Mouse (Mus musculus) midbrain, embryonic 15.5 days (tissue): ENCODE data around the gene Cd34. TPM values are rescaled to one million over a fixed set of nuclear protein-coding genes. Genes with fewer than 3 reads are reported as not detected.

ENCODE experiments used
- ATAC-seq: fragments of 200-750 bp; cut with Nextera tagmentation; replicated peaks from 2 replicates; pipeline ENCODE4 v1.8.0; 2017; ENCODE audit warnings: moderate TSS enrichment
- H3K27ac ChIP-seq: fragments of 300-500 bp; sonication (generic); 2 replicates; pipeline ENCODE4 v1.5.1; 2015; ENCODE audit warnings: mild to moderate bottlenecking, inconsistent platforms
- H3K27me3 ChIP-seq: fragments of 300-500 bp; sonication (generic); replicated peaks from 2 replicates; pipeline ENCODE4 v1.6.1; 2015; ENCODE audit warnings: inconsistent platforms
- H3K36me3 ChIP-seq: fragments of 300-500 bp; sonication (generic); replicated peaks from 2 replicates; pipeline ENCODE4 v1.6.1; 2015; ENCODE audit warnings: inconsistent platforms
- H3K4me1 ChIP-seq: fragments of 300-500 bp; sonication (generic); 2 replicates; pipeline ENCODE4 v1.6.1; 2015; ENCODE audit warnings: inconsistent platforms
- H3K4me2 ChIP-seq: fragments of 300-500 bp; sonication (generic); 2 replicates; pipeline ENCODE4 v1.6.1; 2015; ENCODE audit warnings: inconsistent platforms, mild to moderate bottlenecking, moderate library complexity
- H3K4me3 ChIP-seq: fragments of 300-500 bp; sonication (generic); 2 replicates; pipeline ENCODE4 v1.5.1; 2015; ENCODE audit warnings: mild to moderate bottlenecking, inconsistent platforms
- H3K9ac ChIP-seq: fragments of 300-500 bp; sonication (generic); 2 replicates; pipeline ENCODE4 v1.6.1; 2015; ENCODE audit warnings: mild to moderate bottlenecking, inconsistent platforms
- H3K9me3 ChIP-seq: fragments of 300-500 bp; sonication (generic); 2 replicates; pipeline ENCODE4 v1.6.1; 2016; ENCODE audit warnings: inconsistent platforms
- WGBS: fragments of 180-500 bp; shearing (Covaris S2); methylation state at CpG from one replicate; pipeline ENCODE4 v1.1.7; 2015; ENCODE audit warnings: mixed read lengths; 5-methylcytosine and 5-hydroxymethylcytosine counted together
- polyA plus RNA-seq: library from polyadenylated mRNA; unstranded; fragments of >200 nt; fragmentation: Nextera tagmentation; extraction: Ambion mirVana; gene quantifications from 2 replicates; pipeline ENCODE4 v1.2.1, GENCODE M21; 2015

Gene Cd34
- polyA plus RNA-seq, 1 experiment from 2014 or later: 28.0 TPM

DNA sequence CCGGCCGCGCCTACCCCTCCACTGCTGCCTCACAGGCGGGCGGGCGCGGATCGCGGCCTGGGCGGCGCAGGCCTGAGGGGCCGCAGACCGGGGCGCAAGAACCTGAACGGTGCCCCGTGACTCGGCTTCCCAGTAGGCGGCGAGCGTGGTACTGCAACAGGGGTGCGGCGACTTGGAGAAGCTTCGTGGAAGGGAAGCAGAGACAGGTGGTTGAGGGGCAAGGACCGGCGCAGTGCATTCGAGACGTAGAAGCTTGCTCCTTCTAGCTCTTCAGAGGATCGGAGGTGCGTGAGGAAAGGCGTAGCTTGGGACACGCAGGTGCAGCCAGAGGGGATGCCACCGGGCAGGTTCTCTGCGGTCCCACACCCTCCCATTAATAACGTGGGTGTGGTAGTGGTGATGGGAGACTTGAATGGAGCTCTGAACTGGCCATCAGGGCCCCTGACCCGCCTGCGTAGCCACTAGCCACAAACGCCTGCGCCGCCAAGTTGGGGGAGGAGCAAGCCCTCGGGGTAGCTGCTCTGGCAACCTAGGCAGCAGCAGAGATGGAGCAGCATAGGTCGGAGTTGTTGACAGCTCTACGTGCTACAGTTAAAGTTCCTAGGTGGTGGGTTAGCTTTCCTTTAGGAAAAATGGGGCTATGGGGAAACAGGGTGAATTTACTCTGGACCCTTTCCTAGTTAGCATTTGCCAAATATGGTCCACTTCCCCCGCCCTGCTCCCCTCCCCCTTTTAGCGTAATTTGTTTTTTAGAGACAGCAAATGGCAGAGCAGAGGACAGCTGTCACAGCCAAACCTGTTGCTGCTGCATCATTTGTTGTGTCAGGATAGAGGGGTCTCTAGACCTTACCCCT lies 38.1 kb downstream of the Cd34 start:
- Histone ChIP-seq H3K4me2 (peak overlapping the region; percentile 82), H3K27ac (peak overlapping the region; percentile 85), H3K36me3 (no peaks in the 10 kb centered on the region), H3K9me3 (no peaks in the 10 kb centered on the region), H3K27me3 (no peaks in the 10 kb centered on the region), H3K4me1 (peaks cover 25% of the 10 kb centered on the region), H3K9ac (peak overlapping the region; percentile 67), H3K4me3 (peak overlapping the region; percentile 62)
- WGBS: 1% methylated on average over 44 of the region's 44 CpGs
- peak; percentile 90 for ATAC-seq

DNA sequence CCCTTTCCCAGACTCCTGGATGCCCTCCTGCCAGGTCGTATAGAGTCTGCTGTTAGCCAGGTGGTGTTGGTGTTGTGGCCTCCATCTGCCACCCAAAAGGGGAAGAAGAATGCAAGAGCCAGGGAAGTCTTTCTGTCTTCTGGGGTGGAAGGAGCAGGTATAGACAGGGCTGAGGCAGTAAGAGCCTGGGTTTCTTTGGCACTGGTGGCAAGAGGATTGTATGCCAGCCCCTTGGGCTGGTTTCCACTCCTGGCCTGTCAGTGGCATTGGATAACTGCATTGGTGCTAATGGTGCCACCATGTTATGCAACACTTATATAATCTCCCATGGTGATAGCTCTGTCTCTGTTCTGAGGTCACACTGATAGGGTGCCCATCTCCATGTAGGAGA lies 38.7 kb downstream of the Cd34 start:
- ATAC-seq: peak; percentile 15
- Histone ChIP-seq H3K9me3 (no peaks in the 10 kb centered on the region), H3K4me1 (peaks cover 25% of the 10 kb centered on the region), H3K9ac (peak overlapping the region; percentile 67; the same call in 1 of the 2 replicates), H3K27ac (peak overlapping the region; percentile 45; the same call in 1 of the 2 replicates), H3K4me2 (peak overlapping the region; percentile 82), H3K36me3 (no peaks in the 10 kb centered on the region), H3K4me3 (peak overlapping the region; percentile 62), H3K27me3 (no peaks in the 10 kb centered on the region)
- 21% methylated on average over 1 of the region's 1 CpGs for WGBS

DNA sequence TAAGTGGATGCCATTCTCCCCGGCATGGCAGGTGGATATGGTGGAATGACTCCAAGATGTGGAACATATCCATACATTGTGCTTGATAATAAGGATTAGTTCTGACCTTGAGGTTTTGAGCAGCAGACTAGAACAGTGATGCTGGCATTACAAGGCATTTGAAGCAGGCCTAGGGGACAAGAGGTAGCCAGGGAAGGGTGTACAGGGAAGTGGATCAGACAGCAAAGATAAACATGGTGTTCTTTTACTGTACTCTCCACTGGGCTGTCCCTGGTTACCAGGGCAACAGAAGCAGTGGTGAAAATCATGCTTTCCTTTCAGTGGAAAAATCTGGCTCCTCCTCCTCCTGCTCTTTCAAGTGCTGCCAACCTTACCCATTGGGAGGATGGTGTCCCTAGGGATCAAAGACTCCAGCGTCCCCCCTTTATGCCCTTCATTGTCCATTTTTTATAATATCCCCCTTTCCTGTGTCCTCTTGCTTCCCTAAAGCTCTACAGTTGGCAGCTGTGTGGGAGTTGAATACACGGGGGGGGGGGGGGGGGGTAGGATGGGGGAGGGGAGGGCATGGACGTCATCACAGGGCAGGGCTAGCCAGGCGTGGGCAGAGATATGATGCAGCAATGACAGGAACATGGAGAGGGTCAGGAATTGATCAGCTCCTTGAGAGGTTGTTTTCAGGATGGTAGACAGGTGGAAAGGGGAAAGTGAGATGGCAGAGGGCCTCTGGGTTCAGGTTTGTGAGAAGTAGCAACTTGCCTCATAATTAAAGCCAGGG lies 39.5 kb downstream of the Cd34 start:
- Histone ChIP-seq H3K4me3 (peak overlapping the region; percentile 62; the same call in 1 of the 2 replicates), H3K9me3 (no peaks in the 10 kb centered on the region), H3K27me3 (no peaks in the 10 kb centered on the region), H3K27ac (peak overlapping the region; percentile 45; the same call in 1 of the 2 replicates), H3K4me1 (peaks cover 25% of the 10 kb centered on the region), H3K9ac (no peak overlapping the region), H3K36me3 (no peaks in the 10 kb centered on the region), H3K4me2 (peak overlapping the region; percentile 82)
- peak; percentile 62 for ATAC-seq
- WGBS: 36% methylated on average over 5 of the region's 5 CpGs

DNA sequence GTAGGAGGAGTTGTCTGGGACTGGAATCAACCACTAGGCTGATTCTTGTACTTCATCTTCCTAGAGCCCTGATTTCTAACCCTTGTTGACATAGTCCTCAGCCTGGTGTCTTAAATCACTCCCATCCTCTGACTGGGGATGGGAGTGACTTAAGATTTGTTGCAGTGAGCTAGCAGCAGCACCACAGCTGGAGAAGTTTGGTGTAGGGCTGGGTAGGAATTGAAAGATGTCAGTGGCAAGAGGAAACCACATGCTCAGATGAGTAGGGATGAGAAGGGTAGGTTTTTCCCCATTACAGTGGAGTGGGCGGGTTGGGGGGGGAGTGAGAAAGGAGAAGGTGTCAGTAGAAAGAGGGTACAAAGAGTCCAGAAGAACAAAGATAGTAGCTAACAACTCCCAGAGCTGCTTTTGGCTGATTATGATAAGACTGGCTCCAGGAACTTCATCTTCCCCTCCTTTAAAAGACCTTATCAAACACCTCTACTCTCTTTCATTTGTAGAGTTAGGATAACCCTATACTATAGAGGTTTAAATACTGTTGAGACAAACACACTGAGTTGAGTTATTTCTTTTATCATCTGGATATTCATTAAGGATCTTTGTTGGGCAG lies 42.3 kb downstream of the Cd34 start:
- WGBS: 58% methylated on average over 1 of the region's 1 CpGs
- peaks cover 23% of the 10 kb centered on the region for H3K4me1 ChIP-seq

DNA sequence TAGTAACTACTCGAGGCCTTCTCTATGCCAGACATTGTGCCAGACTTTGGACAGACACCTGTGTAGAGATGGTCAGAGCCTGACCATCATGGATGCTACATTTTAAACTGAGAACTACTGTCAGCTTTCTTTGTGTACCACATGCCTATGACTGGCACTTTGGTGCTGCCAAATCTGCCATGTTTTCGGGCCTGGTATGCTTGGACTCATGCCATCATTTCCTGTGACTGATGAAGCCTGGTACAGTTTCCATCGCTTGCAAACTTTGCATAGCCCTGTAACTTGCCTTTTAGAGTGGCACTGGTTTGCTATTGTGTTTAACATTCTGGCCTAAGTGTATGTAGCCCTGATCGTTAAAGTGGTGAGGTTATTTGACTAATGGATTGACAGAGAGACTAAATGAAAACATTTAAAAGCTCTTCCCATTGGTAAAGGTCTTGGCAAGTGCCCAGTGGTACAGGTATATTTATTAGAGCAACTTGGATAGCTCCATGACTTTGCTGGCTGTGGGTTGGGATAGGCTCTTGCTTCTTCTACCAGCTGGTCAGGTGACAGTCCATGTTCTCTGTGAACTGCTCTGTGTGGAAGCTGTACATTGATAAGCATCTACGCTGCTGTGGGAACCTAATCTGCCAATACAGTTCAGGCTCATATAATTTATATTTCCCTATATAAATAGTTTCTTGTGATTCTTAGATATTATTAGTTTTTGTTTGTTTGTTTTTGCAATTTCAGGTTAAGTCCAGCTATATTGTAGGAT lies 44.5 kb downstream of the Cd34 start:
- no peak overlapping the region for H3K4me3 ChIP-seq
- no peak for ATAC-seq
- WGBS: 83% methylated on average over 5 of the region's 5 CpGs
- no peaks in the 10 kb centered on the region for H3K9me3 ChIP-seq
- no peaks in the 10 kb centered on the region for H3K27me3 ChIP-seq
- H3K9ac ChIP-seq: no peak overlapping the region
- no peak overlapping the region for H3K27ac ChIP-seq
- no peaks in the 10 kb centered on the region for H3K36me3 ChIP-seq
- H3K4me2 ChIP-seq: no peak overlapping the region
- H3K4me1 ChIP-seq: peaks cover 7% of the 10 kb centered on the region

More for the DNA sequence above, 42.3 kb downstream of the Cd34 start:
- Histone ChIP-seq H3K36me3 (no peaks in the 10 kb centered on the region), H3K9ac (no peak overlapping the region), H3K9me3 (no peaks in the 10 kb centered on the region), H3K4me2 (no peak overlapping the region), H3K27me3 (no peaks in the 10 kb centered on the region), H3K27ac (no peak overlapping the region), H3K4me3 (no peak overlapping the region)
- no peak for ATAC-seq

DNA sequence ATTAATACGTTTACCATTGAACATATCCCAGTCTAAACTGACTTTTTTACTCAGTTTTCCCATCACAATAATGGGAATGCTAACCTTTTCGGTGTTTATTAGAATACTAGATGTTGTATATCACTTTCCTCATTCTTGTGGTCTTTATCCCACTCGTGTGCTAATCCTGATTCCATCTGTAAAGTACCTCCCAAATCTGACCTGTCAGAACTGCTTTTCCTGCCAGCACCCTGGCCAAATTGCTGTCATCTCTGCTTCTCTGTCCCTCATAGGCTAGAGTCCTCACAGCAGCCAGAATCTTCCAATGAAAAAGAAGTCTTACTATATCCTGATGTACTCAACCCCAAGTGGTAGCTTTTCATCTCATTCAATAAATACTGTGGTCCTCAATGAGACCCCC lies 46.3 kb downstream of the Cd34 start:
- H3K4me1 ChIP-seq: no peaks in the 10 kb centered on the region
- no peak overlapping the region for H3K4me2 ChIP-seq
- H3K9ac ChIP-seq: no peak overlapping the region
- ATAC-seq: no peak
- H3K4me3 ChIP-seq: no peak overlapping the region
- no peak overlapping the region for H3K27ac ChIP-seq
- no peaks in the 10 kb centered on the region for H3K36me3 ChIP-seq
- no peaks in the 10 kb centered on the region for H3K9me3 ChIP-seq
- H3K27me3 ChIP-seq: no peaks in the 10 kb centered on the region
- WGBS: 86% methylated on average over 3 of the region's 3 CpGs

DNA sequence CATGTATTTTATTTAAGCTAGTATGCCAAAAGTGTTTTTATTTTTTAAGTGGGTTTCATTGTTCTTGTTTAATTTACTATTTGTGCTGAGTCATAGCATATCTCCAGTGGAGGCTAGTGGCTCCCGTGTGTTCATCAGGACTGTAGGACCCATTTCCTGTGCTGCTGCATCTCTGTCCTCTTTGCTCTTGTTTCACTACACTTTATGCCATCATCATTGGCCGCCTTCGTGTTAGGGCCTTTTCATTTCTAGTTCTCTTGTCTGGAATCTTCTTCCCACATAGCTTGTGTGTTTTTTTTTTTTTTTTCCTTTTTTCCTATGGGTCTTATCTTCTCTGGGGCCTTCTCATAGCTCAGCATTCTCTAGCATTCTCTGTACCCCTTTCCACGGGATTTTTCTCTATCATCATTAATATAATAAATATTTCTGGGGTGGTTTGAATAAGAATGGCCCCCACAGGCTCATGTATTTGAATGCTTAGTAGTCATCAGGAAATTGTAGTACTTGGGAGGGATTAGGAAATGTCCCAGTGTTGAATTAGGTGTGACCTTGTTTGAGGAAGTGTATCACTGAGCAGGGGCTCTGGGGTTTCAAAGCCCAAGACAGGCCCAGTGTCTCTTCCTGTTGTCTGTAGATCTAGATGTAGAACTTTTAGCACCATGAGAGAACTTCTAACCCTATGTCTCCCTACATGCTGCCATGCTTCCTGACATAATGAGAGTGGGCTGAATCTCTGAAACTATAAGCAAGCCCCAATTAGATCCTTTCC lies 47.0 kb downstream of the Cd34 start:
- Histone ChIP-seq H3K9me3 (no peaks in the 10 kb centered on the region), H3K36me3 (no peaks in the 10 kb centered on the region), H3K4me2 (no peak overlapping the region), H3K27me3 (no peaks in the 10 kb centered on the region), H3K4me1 (no peaks in the 10 kb centered on the region), H3K27ac (no peak overlapping the region), H3K4me3 (no peak overlapping the region), H3K9ac (no peak overlapping the region)
- 85% methylated on average over 4 of the region's 4 CpGs for WGBS
- ATAC-seq: no peak

DNA sequence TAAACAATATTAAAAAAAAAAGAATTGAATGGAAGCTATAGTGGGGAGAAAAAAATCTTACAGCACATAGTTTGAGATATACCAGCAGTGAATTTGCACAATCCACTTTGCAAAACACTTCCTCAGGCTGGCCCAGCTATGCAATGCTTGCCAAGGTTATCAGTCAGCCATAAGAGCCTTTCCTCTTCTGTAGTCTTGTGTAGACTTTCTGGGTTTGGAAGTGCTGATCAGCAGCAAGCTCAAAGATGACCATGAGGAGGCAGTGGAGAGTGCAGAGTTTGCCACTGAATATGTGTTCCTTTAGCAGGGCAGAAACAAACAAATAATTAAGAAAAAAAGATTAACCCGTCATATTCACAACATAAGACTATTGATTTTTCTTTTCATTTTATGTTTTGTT lies 50.4 kb downstream of the Cd34 start:
- Histone ChIP-seq H3K9me3 (no peaks in the 10 kb centered on the region), H3K4me3 (no peak overlapping the region), H3K27ac (no peak overlapping the region), H3K36me3 (no peaks in the 10 kb centered on the region), H3K4me1 (no peaks in the 10 kb centered on the region), H3K27me3 (no peaks in the 10 kb centered on the region), H3K4me2 (no peak overlapping the region), H3K9ac (no peak overlapping the region)
- ATAC-seq: no peak
- 98% methylated on average over 1 of the region's 1 CpGs for WGBS

DNA sequence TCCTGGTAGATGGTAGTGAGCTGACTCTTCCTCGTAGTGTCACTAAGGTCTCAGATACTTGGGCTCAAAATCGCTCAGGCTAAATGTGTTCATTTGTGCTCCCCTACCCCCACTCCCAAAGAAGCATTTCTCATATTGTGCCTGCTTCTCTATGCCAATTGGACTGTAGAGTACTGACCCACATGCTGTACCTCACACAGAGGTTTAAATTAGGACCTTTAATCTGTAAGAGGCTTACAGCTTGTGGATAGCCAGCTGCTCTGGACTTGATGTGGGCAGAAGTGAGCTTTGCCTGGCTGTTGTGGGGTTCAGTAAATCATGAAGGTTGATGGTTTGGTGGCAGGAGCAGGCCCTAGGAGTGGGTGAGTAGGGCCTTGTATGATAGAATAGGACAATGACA lies 52.4 kb downstream of the Cd34 start:
- ATAC-seq: no peak
- WGBS: 90% methylated on average over 2 of the region's 2 CpGs
- Histone ChIP-seq H3K36me3 (no peaks in the 10 kb centered on the region), H3K27ac (no peak overlapping the region), H3K27me3 (no peaks in the 10 kb centered on the region), H3K9me3 (no peaks in the 10 kb centered on the region), H3K4me1 (no peaks in the 10 kb centered on the region), H3K9ac (no peak overlapping the region), H3K4me3 (no peak overlapping the region), H3K4me2 (no peak overlapping the region)

DNA sequence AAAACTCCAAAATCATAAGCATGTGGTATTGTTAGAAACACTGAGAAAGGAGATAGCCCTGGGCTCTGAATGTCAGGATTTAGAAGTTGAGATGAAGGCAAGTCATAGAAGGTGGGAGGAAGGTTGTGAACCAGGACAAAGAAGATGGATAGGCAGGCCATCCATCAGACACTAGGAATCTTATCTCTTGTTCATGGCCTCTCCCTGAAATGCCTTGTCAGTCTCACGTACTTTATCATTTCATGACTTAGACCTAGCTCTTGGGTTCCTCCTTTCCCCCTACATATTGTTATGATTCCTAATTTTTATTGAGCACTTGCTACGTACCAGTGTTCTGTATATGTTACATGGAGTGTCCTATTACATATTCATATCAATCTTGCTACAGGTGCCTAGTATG lies 53.0 kb downstream of the Cd34 start:
- no peak for ATAC-seq
- Histone ChIP-seq H3K27me3 (no peaks in the 10 kb centered on the region), H3K4me2 (no peak overlapping the region), H3K27ac (no peak overlapping the region), H3K4me1 (no peaks in the 10 kb centered on the region), H3K36me3 (no peaks in the 10 kb centered on the region), H3K9me3 (no peaks in the 10 kb centered on the region), H3K4me3 (no peak overlapping the region), H3K9ac (no peak overlapping the region)
- WGBS: 97% methylated on average over 2 of the region's 2 CpGs

DNA sequence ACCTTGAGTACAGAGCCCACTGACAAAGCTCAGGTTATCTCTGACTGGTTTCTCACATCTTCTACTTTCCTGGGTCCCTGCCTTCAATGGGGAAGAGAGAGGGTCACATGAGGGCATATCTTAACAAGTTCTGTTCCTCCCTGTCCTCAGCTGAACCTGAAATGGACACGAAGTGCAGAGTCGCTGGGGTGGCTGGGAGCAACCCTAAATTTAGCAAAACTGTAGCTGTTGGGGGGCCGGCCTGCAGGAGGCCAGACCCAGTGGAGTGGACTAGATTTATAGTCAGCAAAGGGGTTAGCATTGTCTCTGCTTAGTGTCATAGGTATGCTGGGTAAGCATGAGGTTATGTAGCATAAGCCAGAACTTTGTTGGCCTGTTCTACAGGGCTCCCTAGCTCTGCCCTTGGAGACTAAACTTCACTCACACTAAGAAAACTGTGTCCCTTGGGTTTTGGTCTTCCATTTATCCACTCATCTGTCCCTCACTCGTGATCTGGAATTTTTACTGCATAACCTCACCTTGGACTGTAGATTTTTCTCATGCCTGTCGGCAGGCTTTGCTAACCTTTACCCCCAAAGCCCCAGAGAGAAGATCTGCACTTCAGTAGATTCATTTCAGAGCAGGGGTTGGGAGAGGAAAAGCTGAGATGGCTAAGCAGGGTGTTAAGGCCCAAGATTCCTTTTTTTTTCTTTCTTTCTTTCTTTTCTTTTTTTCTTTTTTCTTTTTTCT lies 54.1 kb downstream of the Cd34 start:
- Histone ChIP-seq H3K36me3 (no peaks in the 10 kb centered on the region), H3K9ac (no peak overlapping the region)
- 82% methylated on average over 5 of the region's 5 CpGs for WGBS

More for the DNA sequence above, 54.1 kb downstream of the Cd34 start:
- Histone ChIP-seq H3K27me3 (no peaks in the 10 kb centered on the region), H3K9me3 (no peaks in the 10 kb centered on the region), H3K27ac (no peak overlapping the region), H3K4me2 (no peak overlapping the region), H3K4me1 (no peaks in the 10 kb centered on the region), H3K4me3 (no peak overlapping the region)
- no peak for ATAC-seq
